Mouse (Mus musculus) neural tube, embryonic 13.5 days (tissue): ENCODE measurements around the gene Phkg1. TPM values are rescaled to one million over a fixed set of nuclear protein-coding genes. Genes with fewer than 3 reads are reported as not detected.

Experiments
- ATAC-seq: fragments of 200-750 bp; cut with Nextera tagmentation; 2 replicates; pipeline ENCODE4 v1.8.0; 2017; ENCODE audit warnings: low read depth, mild to moderate bottlenecking, moderate TSS enrichment, moderate library complexity
- H3K27ac ChIP-seq: fragments of 300-500 bp; sonication (generic); replicated peaks from 2 replicates; pipeline ENCODE4 v1.5.1; 2015; ENCODE audit warnings: moderate library complexity, mild to moderate bottlenecking, inconsistent platforms
- H3K27me3 ChIP-seq: fragments of 300-500 bp; sonication (generic); 2 replicates; pipeline ENCODE4 v1.6.1; 2015; ENCODE audit warnings: mild to moderate bottlenecking, inconsistent platforms
- H3K36me3 ChIP-seq: fragments of 300-500 bp; sonication (generic); 2 replicates; pipeline ENCODE4 v1.6.1; 2015; ENCODE audit warnings: mild to moderate bottlenecking, inconsistent platforms
- H3K4me1 ChIP-seq: fragments of 300-500 bp; sonication (generic); replicated peaks from 2 replicates; pipeline ENCODE4 v1.6.1; 2015; ENCODE audit warnings: inconsistent platforms
- H3K4me2 ChIP-seq: fragments of 300-500 bp; sonication (generic); 2 replicates; pipeline ENCODE4 v1.6.1; 2015; ENCODE audit warnings: inconsistent platforms, mild to moderate bottlenecking, moderate library complexity
- H3K4me3 ChIP-seq: fragments of 300-500 bp; sonication (generic); 2 replicates; pipeline ENCODE4 v1.5.1; 2015; ENCODE audit warnings: mild to moderate bottlenecking, inconsistent platforms
- H3K9ac ChIP-seq: fragments of 300-500 bp; sonication (generic); 2 replicates; pipeline ENCODE4 v1.6.1; 2015; ENCODE audit warnings: moderate library complexity, mild to moderate bottlenecking, inconsistent platforms
- H3K9me3 ChIP-seq: fragments of 300-500 bp; sonication (generic); 2 replicates; pipeline ENCODE4 v1.6.1; 2016; ENCODE audit warnings: inconsistent platforms
- WGBS: fragments of 180-500 bp; shearing (Covaris S2); methylation state at CpG from one replicate; pipeline ENCODE4 v1.1.7; 2015; 5-methylcytosine and 5-hydroxymethylcytosine counted together
- polyA plus RNA-seq: library from polyadenylated mRNA; unstranded; fragments of >200 nt; fragmentation: Nextera tagmentation; extraction: Ambion mirVana; gene quantifications from 2 replicates; pipeline ENCODE4 v1.2.1, GENCODE M21; 2015

The Phkg1 gene
- polyA plus RNA-seq, 1 experiment from 2014 or later: 0.32 TPM

DNA sequence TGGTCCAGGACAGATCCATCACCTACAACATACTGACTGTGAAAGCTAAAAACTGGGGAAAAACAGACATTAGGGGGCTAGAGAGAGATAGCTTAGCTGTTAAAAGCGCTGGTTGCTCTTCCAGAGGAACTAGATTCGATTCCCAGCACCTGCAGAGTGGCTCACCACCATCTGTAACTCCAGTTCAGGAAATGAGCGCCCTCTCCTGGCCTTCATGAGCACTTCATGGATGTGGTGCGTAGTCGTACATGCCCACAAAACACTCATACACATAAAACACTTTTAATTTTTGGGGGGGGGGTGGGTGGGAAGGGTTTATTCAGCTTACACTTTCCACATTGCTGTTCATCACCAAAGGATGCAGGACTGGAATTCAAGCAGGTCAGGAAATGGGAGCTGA, 41.9 kb downstream of the Phkg1 start:
- no peak overlapping the region for H3K4me2 ChIP-seq
- no peak for ATAC-seq
- peaks cover 69% of the 10 kb centered on the region for H3K36me3 ChIP-seq
- no peak overlapping the region for H3K4me3 ChIP-seq
- H3K9ac ChIP-seq: no peak overlapping the region
- no peaks in the 10 kb centered on the region for H3K4me1 ChIP-seq
- WGBS: 89% methylated on average over 5 of the region's 5 CpGs
- no peak overlapping the region for H3K27ac ChIP-seq
- no peaks in the 10 kb centered on the region for H3K9me3 ChIP-seq
- no peaks in the 10 kb centered on the region for H3K27me3 ChIP-seq

DNA sequence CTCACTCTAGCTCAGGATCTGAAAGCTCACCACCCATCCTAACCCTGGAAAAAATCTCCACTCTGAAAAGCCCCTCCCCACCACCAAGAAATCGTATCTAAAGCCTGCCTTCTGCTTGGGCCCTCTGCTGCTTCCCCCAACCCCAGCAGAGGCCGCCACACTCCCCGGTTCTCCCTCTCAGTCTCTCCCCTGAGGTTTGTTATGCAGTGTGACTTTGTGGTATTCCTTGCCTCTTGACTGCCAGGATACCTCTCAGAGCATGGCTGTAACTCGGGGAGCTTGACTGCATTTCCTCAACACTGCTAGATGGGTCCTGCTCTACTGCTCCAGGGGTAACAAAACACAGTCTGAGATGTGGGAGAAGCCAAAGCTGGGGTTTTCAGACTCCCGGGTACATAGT, 43.2 kb downstream of the Phkg1 start:
- no peak for ATAC-seq
- H3K9me3 ChIP-seq: no peaks in the 10 kb centered on the region
- no peaks in the 10 kb centered on the region for H3K27me3 ChIP-seq
- no peaks in the 10 kb centered on the region for H3K4me1 ChIP-seq
- WGBS: 53% methylated on average over 5 of the region's 5 CpGs
- no peak overlapping the region for H3K9ac ChIP-seq
- H3K4me3 ChIP-seq: no peak overlapping the region
- no peak overlapping the region for H3K4me2 ChIP-seq
- H3K27ac ChIP-seq: no peak overlapping the region
- H3K36me3 ChIP-seq: peaks cover 58% of the 10 kb centered on the region

DNA sequence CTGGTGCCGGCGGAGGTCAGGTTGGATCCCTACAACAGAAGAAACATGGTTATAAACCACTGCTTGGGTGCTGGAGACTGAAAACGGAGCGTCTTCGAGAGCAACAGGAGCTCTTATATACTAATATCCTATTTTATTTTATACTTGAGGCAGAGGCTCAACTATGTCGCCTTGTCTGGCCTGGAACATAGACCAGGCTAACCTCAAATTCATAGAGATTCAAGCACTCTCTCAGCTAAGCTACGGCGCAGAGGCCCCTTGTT, 50.9 kb downstream of the Phkg1 start:
- Histone ChIP-seq H3K4me3 (peak overlapping the region; percentile 72), H3K4me1 (peaks cover 22% of the 10 kb centered on the region), H3K4me2 (peak overlapping the region; percentile 65), H3K9ac (peak overlapping the region; percentile 84), H3K27me3 (no peaks in the 10 kb centered on the region), H3K9me3 (no peaks in the 10 kb centered on the region), H3K36me3 (peaks cover 25% of the 10 kb centered on the region), H3K27ac (no peak overlapping the region)
- no peak for ATAC-seq
- WGBS: 69% methylated on average over 8 of the region's 8 CpGs

DNA sequence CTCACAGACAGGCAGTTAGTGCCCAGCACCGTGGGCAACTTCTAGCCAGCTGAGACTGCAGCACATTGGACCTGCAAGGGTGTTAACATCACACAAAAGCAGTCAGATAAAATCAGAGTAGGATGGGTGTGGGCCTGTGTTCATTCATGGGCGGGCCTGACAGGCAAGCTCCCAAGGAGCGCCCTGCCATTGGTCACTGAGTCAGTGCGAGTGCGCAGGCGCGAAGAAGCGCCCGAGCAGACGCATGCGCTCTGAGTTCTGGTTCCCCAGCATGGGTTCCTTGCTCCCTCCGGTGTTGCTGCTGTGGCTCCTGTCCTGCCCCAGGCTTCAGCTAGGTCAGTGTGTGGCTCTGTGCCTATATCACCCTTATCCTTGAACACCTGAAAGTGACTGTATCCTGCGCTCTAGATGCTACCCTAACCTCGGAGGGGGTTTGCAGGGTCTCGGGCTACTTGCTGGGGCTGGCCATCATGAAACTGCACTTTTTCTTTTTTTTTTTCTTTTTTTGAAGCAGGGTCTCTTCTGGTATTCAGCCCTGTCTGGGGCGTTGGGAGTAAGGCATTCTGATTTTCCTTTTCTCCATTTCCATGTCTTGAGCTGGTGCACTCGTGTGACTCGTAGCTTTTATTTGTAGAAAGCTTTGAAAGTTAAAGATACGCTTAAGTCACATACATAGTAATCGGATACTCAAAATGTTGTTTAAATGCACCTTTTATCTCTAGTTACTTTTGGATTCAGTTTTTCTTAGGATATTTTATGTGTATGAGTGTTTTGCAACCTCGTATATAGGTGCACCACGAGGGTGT, 51.4 kb downstream of the Phkg1 start, which contains the start of gene Sumf2:
Gene Sumf2, plus strand, starts transcription at position 235 of the 806 bp plus-strand sequence.
- H3K9ac ChIP-seq: peak within 1 kb of the TSS; percentile 84
- peak within 1 kb of the TSS; percentile 85 for H3K27ac ChIP-seq
- H3K4me1 ChIP-seq: peaks cover 22% of the 10 kb centered on the region
- H3K4me3 ChIP-seq: peak within 1 kb of the TSS; percentile 72
- no peaks in the 10 kb centered on the region for H3K9me3 ChIP-seq
- peaks cover 25% of the 10 kb centered on the region for H3K36me3 ChIP-seq
- H3K4me2 ChIP-seq: peak within 1 kb of the TSS; percentile 65
- WGBS: 12% methylated on average over 22 of the region's 22 CpGs
- no peaks in the 10 kb centered on the region for H3K27me3 ChIP-seq
- peak; percentile 99 for ATAC-seq

DNA sequence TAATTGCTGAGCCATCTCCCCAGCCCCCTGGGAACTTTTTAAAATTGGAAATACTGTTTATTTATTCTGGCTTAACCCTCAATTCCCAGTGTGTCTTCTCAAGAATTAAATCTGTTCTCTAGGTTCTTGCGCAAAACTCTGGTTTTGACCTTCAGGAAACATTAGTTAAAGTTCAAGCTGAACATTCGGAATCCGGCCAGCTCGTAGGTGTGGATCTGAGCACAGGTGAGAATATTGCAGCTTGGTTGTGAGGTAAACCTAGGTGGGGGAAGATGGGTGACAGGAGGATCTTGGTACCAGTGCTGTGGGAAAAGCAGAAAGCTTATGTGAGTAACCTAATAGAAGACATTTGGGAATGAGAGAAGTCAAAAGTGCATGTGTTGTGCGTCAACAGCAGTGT, 53.5 kb downstream of the Phkg1 start:
- Histone ChIP-seq H3K4me3 (no peak overlapping the region), H3K4me1 (peaks cover 22% of the 10 kb centered on the region), H3K27ac (no peak overlapping the region), H3K4me2 (no peak overlapping the region), H3K9ac (no peak overlapping the region), H3K27me3 (no peaks in the 10 kb centered on the region), H3K36me3 (peaks cover 25% of the 10 kb centered on the region), H3K9me3 (no peaks in the 10 kb centered on the region)
- ATAC-seq: no peak
- 93% methylated on average over 5 of the region's 5 CpGs for WGBS

Other genes with a start within 250 kb of the Phkg1 start
- 7.5 and 8.7 TPM in 2 replicates for gene Zfp11, start 228.4 kb downstream of the Phkg1 start, polyA plus RNA-seq
- gene Sept14, start 190.0 kb downstream of the Phkg1 start, polyA plus RNA-seq: not detected in 2 replicates
- 164 and 178 TPM in 2 replicates for gene Mrps17, start 183.1 kb downstream of the Phkg1 start, polyA plus RNA-seq
- 86.6 and 91.8 TPM in 2 replicates for gene Nipsnap2, start 173.5 kb downstream of the Phkg1 start, polyA plus RNA-seq
- gene Psph, start 111.1 kb downstream of the Phkg1 start, polyA plus RNA-seq: 30.9 and 35.2 TPM in 2 replicates
- gene Sumf2, start 51.6 kb downstream of the Phkg1 start, polyA plus RNA-seq: 37.9 and 45.8 TPM in 2 replicates
- 916 and 967 TPM in 2 replicates for gene Chchd2, start 11.1 kb downstream of the Phkg1 start, polyA plus RNA-seq
- gene Zbed5, start 2.8 kb downstream of the Phkg1 start, polyA plus RNA-seq: 12.9 and 13.3 TPM in 2 replicates
- 4.9 and 6.1 TPM in 2 replicates for gene Nupr1l, start 10.0 kb upstream of the Phkg1 start, polyA plus RNA-seq
- 29.8 and 32.0 TPM in 2 replicates for gene Vkorc1l1, start 43.4 kb upstream of the Phkg1 start, polyA plus RNA-seq
- 30.9 and 33.3 TPM in 2 replicates for gene Gusb, start 104.5 kb upstream of the Phkg1 start, polyA plus RNA-seq
- 40.3 and 44.4 TPM in 2 replicates for gene Asl, start 130.7 kb upstream of the Phkg1 start, polyA plus RNA-seq
- gene Crcp, start 130.7 kb upstream of the Phkg1 start, polyA plus RNA-seq: 70.1 and 80.1 TPM in 2 replicates
- gene Tpst1, start 174.8 kb upstream of the Phkg1 start, polyA plus RNA-seq: 56.7 and 59.0 TPM in 2 replicates
- 15.1 and 16.7 TPM in 2 replicates for gene Kctd7, start 246.3 kb upstream of the Phkg1 start, polyA plus RNA-seq